Mouse (Mus musculus): ENCODE data around the gene Ppp1r2. TPM values are rescaled to one million over a fixed set of nuclear protein-coding genes. Genes with fewer than 3 reads are reported as not detected.

Gene Ppp1r2
- polyA plus RNA-seq, 1 experiment from 2014 or later = 95.5 TPM

GRCm38 (mm10) chr16:31247442-31247841 lies 27.6 kb downstream of the Ppp1r2 start:
- H3K27ac ChIP-seq = no peak overlapping the region
- no peak overlapping the region for H3K4me2 ChIP-seq
- H3K36me3 ChIP-seq (replicated peaks) = peaks cover under 1% of the 10 kb centered on the region; the same call in 1 of the 2 replicates
- H3K4me3 ChIP-seq (replicated peaks) = no peak overlapping the region
- H3K27me3 ChIP-seq = no peaks in the 10 kb centered on the region
- 86% methylated on average over 7 of the region's 7 CpGs for WGBS
- no peak overlapping the region for H3K9ac ChIP-seq
- ATAC-seq (ENCODE audit: low FRiP score) = no peak
- H3K4me1 ChIP-seq = no peaks in the 10 kb centered on the region
- H3K9me3 ChIP-seq = no peaks in the 10 kb centered on the region

GRCm38 (mm10) chr16:31244053-31244452 lies 31.0 kb downstream of the Ppp1r2 start:
- WGBS = 85% methylated on average over 3 of the region's 3 CpGs
- ATAC-seq (ENCODE audit: low FRiP score) = no peak
- Histone ChIP-seq H3K4me3 (replicated peaks) (no peak overlapping the region), H3K27ac (no peak overlapping the region), H3K4me1 (no peaks in the 10 kb centered on the region), H3K4me2 (no peak overlapping the region), H3K9me3 (no peaks in the 10 kb centered on the region), H3K9ac (no peak overlapping the region), H3K27me3 (no peaks in the 10 kb centered on the region), H3K36me3 (replicated peaks) (no peaks in the 10 kb centered on the region)

DNA sequence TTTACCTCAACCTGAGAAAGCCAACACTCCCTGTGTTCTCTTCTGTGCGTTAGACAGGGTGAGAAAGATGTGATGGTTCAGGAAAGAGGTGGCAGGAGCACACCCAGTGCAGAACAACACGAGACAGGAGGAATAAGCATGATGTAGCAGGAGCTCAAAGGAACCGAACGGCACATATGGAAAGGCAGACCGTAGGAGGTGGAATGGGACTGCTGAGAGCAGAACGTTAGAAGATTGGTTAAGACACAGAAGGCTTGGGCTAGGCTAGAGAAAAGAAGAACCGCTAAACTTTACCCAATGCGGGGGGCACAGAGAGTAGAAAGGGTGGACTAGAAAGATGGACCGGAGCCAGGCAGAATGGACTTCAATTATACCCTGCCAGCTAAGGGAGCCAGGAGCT lies 33.6 kb downstream of the Ppp1r2 start:
- ATAC-seq (ENCODE audit: low FRiP score) = no peak
- 86% methylated on average over 9 of the region's 9 CpGs for WGBS
- H3K4me3 ChIP-seq (replicated peaks) = no peak overlapping the region
- H3K36me3 ChIP-seq (replicated peaks) = no peaks in the 10 kb centered on the region
- H3K27ac ChIP-seq = no peak overlapping the region
- no peak overlapping the region for H3K4me2 ChIP-seq
- no peaks in the 10 kb centered on the region for H3K9me3 ChIP-seq
- H3K4me1 ChIP-seq = no peaks in the 10 kb centered on the region
- no peaks in the 10 kb centered on the region for H3K27me3 ChIP-seq
- no peak overlapping the region for H3K9ac ChIP-seq

- H3K27ac ChIP-seq = no peak overlapping the region
- no peaks in the 10 kb centered on the region for H3K36me3 ChIP-seq (replicated peaks)
- 94% methylated on average over 8 of the region's 8 CpGs for WGBS
- no peak overlapping the region for H3K4me3 ChIP-seq (replicated peaks)
- H3K9me3 ChIP-seq = no peaks in the 10 kb centered on the region
- peaks cover 1% of the 10 kb centered on the region; the same call in 1 of the 2 replicates for H3K4me1 ChIP-seq
- H3K27me3 ChIP-seq = no peaks in the 10 kb centered on the region
- no peak overlapping the region for H3K4me2 ChIP-seq
- ATAC-seq (ENCODE audit: low FRiP score) = no peak
- H3K9ac ChIP-seq = no peak overlapping the region
Observed at GRCm38 (mm10) chr16:31240569-31240968, 34.5 kb downstream of the Ppp1r2 start.

- Histone ChIP-seq H3K4me2 (no peak overlapping the region), H3K4me3 (replicated peaks) (no peak overlapping the region), H3K9ac (no peak overlapping the region), H3K36me3 (replicated peaks) (no peaks in the 10 kb centered on the region), H3K4me1 (peaks cover 12% of the 10 kb centered on the region), H3K27me3 (no peaks in the 10 kb centered on the region), H3K27ac (no peak overlapping the region), H3K9me3 (no peaks in the 10 kb centered on the region)
- ATAC-seq (ENCODE audit: low FRiP score) = no peak
- WGBS = 80% methylated on average over 5 of the region's 5 CpGs
Observed at GRCm38 (mm10) chr16:31238281-31238680, 36.8 kb downstream of the Ppp1r2 start.

DNA sequence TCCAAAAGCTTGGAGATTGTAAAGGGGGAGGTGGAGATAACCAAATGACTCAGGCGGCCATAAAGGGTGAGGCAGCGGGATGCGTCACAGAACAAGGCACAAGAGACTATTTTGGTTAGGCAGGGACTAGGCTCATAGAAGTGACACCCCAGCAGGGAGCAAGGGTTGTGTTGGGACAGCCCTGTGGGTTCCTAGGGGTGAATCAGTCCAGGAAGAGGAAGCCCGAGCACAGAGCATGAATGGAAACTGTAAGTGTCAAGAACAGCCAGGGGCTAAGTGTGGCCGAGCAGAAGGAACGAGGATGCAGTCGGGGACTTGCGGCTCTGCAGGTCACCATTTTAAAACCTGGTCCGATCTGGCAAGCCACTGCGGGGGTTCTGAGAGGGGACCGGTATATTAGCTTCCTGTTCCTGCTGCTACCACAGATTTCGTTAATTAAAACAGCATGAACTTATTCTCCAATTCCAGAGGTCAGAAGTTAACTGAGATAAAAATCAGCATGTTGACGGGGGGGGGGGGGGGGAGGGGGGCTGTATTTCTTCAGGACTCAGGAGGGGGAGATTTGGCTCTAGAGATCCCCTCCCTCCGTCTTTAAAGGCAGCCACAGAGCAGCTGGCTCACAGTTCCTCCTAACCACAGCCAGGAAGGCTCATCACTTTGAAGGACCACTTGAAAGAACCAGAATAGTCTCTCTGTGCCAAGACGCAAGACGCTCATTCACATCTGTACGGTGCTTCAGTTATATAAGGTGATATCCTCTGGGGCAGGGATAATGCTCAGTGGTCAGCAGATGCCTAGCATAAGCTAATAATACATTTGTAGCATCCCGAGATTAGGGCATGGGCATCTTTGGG lies 39.4 kb downstream of the Ppp1r2 start:
- Histone ChIP-seq H3K4me3 (replicated peaks) (no peak overlapping the region), H3K9ac (no peak overlapping the region), H3K4me2 (no peak overlapping the region), H3K27ac (no peak overlapping the region), H3K27me3 (no peaks in the 10 kb centered on the region), H3K9me3 (no peaks in the 10 kb centered on the region), H3K4me1 (peaks cover 13% of the 10 kb centered on the region), H3K36me3 (replicated peaks) (no peaks in the 10 kb centered on the region)
- no peak for ATAC-seq (ENCODE audit: low FRiP score)
- WGBS = 39% methylated on average over 17 of the region's 18 CpGs

- 77% methylated on average over 12 of the region's 12 CpGs for WGBS
- Histone ChIP-seq H3K4me2 (no peak overlapping the region), H3K9me3 (no peaks in the 10 kb centered on the region), H3K4me1 (peaks cover 13% of the 10 kb centered on the region), H3K27ac (no peak overlapping the region), H3K36me3 (replicated peaks) (no peaks in the 10 kb centered on the region), H3K27me3 (no peaks in the 10 kb centered on the region), H3K9ac (no peak overlapping the region), H3K4me3 (replicated peaks) (no peak overlapping the region)
- ATAC-seq (ENCODE audit: low FRiP score) = no peak
Observed at GRCm38 (mm10) chr16:31234808-31235456, 40.1 kb downstream of the Ppp1r2 start.

GRCm38 (mm10) chr16:31234356-31234755 lies 40.7 kb downstream of the Ppp1r2 start:
- Histone ChIP-seq H3K4me2 (no peak overlapping the region), H3K4me3 (replicated peaks) (no peak overlapping the region), H3K9ac (no peak overlapping the region), H3K9me3 (no peaks in the 10 kb centered on the region), H3K4me1 (peaks cover 13% of the 10 kb centered on the region), H3K36me3 (replicated peaks) (no peaks in the 10 kb centered on the region), H3K27me3 (no peaks in the 10 kb centered on the region), H3K27ac (no peak overlapping the region)
- 14% methylated on average over 3 of the region's 3 CpGs for WGBS
- ATAC-seq (ENCODE audit: low FRiP score) = no peak

- Histone ChIP-seq H3K9me3 (no peaks in the 10 kb centered on the region), H3K4me3 (replicated peaks) (no peak overlapping the region), H3K27me3 (no peaks in the 10 kb centered on the region), H3K9ac (no peak overlapping the region), H3K27ac (no peak overlapping the region), H3K4me2 (peak overlapping the region; percentile 25; the same call in 1 of the 2 replicates), H3K4me1 (peaks cover 13% of the 10 kb centered on the region), H3K36me3 (replicated peaks) (no peaks in the 10 kb centered on the region)
- no peak for ATAC-seq (ENCODE audit: low FRiP score)
- 35% methylated on average over 20 of the region's 20 CpGs for WGBS
Observed at GRCm38 (mm10) chr16:31233541-31234339, 41.3 kb downstream of the Ppp1r2 start.

DNA sequence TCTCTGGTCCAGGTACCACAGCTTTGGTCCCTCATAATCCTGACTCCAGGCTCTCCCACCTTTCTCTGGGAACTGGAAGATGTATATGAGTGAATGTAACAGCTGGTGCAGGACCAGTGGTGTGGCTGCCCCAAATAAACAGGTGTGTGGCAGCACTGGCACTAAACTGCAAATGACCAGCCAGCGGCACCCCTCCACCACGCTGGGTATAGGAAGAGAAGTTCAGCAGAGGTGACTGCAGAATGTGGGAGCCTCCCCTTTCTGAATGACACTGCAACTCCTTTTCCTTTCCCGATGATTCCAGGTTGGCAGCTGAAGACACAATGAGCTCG lies 41.9 kb downstream of the Ppp1r2 start:
- H3K9ac ChIP-seq = no peak overlapping the region
- H3K27ac ChIP-seq = no peak overlapping the region
- WGBS = 63% methylated on average over 4 of the region's 4 CpGs
- no peak for ATAC-seq (ENCODE audit: low FRiP score)
- no peaks in the 10 kb centered on the region for H3K36me3 ChIP-seq (replicated peaks)
- no peak overlapping the region for H3K4me2 ChIP-seq
- no peaks in the 10 kb centered on the region for H3K27me3 ChIP-seq
- peaks cover 13% of the 10 kb centered on the region for H3K4me1 ChIP-seq
- H3K4me3 ChIP-seq (replicated peaks) = no peak overlapping the region
- no peaks in the 10 kb centered on the region for H3K9me3 ChIP-seq

DNA sequence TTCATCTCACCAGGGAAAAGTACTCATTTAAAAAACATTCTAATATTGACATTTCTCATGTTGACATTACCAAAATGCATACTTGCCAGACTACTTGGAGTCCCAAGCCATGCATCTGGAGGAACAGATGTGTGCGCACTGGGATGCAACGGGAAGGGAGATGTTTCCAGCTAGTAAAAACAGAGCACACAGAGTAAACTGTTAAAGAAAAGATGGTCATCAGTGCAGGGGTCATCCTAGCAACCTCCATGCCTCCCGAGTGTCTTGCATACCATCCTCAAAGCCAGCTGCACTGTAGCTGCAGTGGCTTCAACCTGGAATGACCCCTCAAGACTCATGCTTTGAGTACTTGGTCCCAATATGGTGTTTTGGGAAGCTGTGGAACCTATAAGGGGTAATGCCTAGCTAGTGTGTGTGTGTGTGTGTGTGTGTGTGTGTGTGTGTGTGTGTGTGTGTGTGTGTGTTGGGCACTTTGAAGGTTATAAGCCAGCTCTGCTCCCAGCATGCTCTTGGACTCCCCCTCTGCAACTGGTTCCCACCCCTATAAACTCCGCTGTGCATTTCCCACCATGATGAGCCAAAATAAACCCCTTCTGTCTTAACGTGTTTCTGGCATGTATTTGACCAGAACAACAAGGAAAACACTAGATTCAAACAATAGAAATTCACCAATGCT lies 42.4 kb downstream of the Ppp1r2 start:
- Histone ChIP-seq H3K9me3 (no peaks in the 10 kb centered on the region), H3K4me2 (no peak overlapping the region), H3K27me3 (no peaks in the 10 kb centered on the region), H3K27ac (no peak overlapping the region), H3K9ac (no peak overlapping the region), H3K4me1 (peaks cover 13% of the 10 kb centered on the region), H3K4me3 (replicated peaks) (no peak overlapping the region), H3K36me3 (replicated peaks) (no peaks in the 10 kb centered on the region)
- no peak for ATAC-seq (ENCODE audit: low FRiP score)
- WGBS = 89% methylated on average over 5 of the region's 5 CpGs

DNA sequence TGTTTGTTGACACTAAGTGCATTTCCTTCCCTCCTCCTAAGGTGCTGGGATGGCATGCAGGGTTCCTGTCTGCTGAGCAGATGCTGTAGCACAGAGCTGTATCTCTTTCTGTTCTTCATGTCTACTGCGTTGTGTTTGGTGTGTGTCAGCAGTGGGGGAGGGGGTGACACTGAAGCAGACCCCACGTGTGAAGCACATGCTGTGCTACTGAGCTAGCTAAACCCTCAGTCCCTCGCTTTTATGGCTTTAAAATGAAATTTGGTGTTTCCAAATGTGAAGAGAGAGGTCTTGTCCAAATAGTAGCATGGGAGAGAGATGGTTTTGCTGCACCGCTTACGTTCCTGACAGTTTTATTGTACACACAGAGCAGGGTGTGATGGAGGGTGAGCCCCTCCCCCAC lies 43.5 kb downstream of the Ppp1r2 start:
- no peaks in the 10 kb centered on the region for H3K36me3 ChIP-seq (replicated peaks)
- H3K9ac ChIP-seq = no peak overlapping the region
- H3K9me3 ChIP-seq = no peaks in the 10 kb centered on the region
- H3K27ac ChIP-seq = no peak overlapping the region
- H3K4me3 ChIP-seq (replicated peaks) = no peak overlapping the region
- no peak overlapping the region for H3K4me2 ChIP-seq
- 87% methylated on average over 5 of the region's 5 CpGs for WGBS
- peaks cover 13% of the 10 kb centered on the region for H3K4me1 ChIP-seq
- ATAC-seq (ENCODE audit: low FRiP score) = no peak
- H3K27me3 ChIP-seq = no peaks in the 10 kb centered on the region
